Mouse (Mus musculus) kidney, postnatal 0 days (tissue): Measurements from ENCODE around the gene Fibcd1. TPM values are rescaled to one million over a fixed set of nuclear protein-coding genes. Genes with fewer than 3 reads are reported as not detected.
A peak's percentile ranks its signal among the peaks of the same experiment; 100 is the strongest.

ENCODE experiments used
- ATAC-seq: fragments of 200-750 bp; cut with Nextera tagmentation; replicated peaks from 2 replicates; pipeline ENCODE4 v1.8.0; 2017; ENCODE audit warnings: low read depth, moderate number of reproducible peaks, moderate TSS enrichment, moderate library complexity; ENCODE audit not compliant: low FRiP score
- DNase-seq: peaks from one replicate; pipeline ENCODE4 v3.0.0-alpha.2; 2016; ENCODE audit warnings: low spot score
- H3K27ac ChIP-seq: fragments of 300-500 bp; sonication (generic); 2 replicates; pipeline ENCODE4 v1.5.1; 2014; ENCODE audit warnings: mild to moderate bottlenecking
- H3K27me3 ChIP-seq: fragments of 300-500 bp; sonication (generic); 2 replicates; pipeline ENCODE4 v1.6.1; 2014; ENCODE audit warnings: low read length, mixed read lengths; ENCODE audit not compliant: insufficient read depth
- H3K36me3 ChIP-seq: fragments of 300-500 bp; sonication (generic); 2 replicates; pipeline ENCODE4 v1.6.1; 2014; ENCODE audit warnings: low read length, mixed read lengths; ENCODE audit not compliant: insufficient read depth
- H3K4me1 ChIP-seq: fragments of 300-500 bp; sonication (generic); replicated peaks from 2 replicates; pipeline ENCODE4 v1.6.1; 2014; ENCODE audit warnings: antibody characterized with exemption, low read length, mixed read lengths; ENCODE audit not compliant: insufficient read depth
- H3K4me2 ChIP-seq: fragments of 300-500 bp; sonication (generic); 2 replicates; pipeline ENCODE4 v1.6.1; 2014; ENCODE audit warnings: mild to moderate bottlenecking, low read length, moderate library complexity, mixed read lengths
- H3K4me3 ChIP-seq: fragments of 300-500 bp; sonication (generic); replicated peaks from 2 replicates; pipeline ENCODE4 v1.5.1; 2014; ENCODE audit warnings: low read depth, low read length
- H3K9ac ChIP-seq: fragments of 300-500 bp; sonication (generic); 2 replicates; pipeline ENCODE4 v1.6.1; 2014; ENCODE audit warnings: low read depth, low read length
- H3K9me3 ChIP-seq: fragments of 300-500 bp; sonication (generic); replicated peaks from 2 replicates; pipeline ENCODE4 v1.6.1; 2016; ENCODE audit warnings: low read length, inconsistent platforms, mixed read lengths
- CTCF ChIP-seq: IDR thresholded peaks from 2 replicates; pipeline ENCODE4 v1.5.1; 2016; ENCODE audit warnings: antibody characterized with exemption, low read depth, mild to moderate bottlenecking, moderate library complexity
- WGBS: fragments of 180-500 bp; shearing (Covaris S2); extraction: QIAGEN DNeasy Blood & Tissue Kit; methylation state at CpG from one replicate; pipeline ENCODE4 v1.1.7; 2014; 5-methylcytosine and 5-hydroxymethylcytosine counted together
- polyA plus RNA-seq: library from polyadenylated mRNA; unstranded; fragments of >200 nt; fragmentation: Nextera tagmentation; extraction: Ambion mirVana; gene quantifications from 2 replicates; pipeline ENCODE4 v1.2.1, GENCODE M21; 2015

Gene Fibcd1
- polyA plus RNA-seq, 1 experiment from 2014 or later = 0.75 TPM

DNA sequence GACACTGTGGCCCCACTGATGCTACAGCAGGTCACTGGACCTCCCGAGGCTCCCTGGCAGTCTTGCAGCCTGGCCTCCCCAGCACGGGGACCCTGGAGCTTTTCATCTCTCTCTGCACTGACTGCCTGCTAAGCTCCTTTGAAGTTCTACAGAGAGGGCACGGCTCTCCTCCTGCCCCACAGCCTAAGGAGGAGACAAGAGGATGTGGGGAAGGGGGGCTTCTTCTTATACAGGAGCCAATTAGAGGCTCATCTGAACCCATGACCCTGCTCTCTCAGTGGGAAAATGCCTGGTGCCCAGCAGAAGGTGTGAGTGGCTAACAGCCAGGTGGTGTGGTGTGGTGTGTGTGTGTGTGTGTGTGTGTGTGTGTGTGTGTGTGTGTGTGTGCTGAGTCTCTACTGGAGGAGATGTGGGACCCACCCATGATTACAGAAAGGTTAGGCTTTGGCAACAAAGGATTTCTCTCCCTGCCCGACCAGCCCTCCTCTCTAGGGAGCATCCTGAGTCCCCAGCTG, 17.4 kb downstream of the Fibcd1 start:
- Histone ChIP-seq H3K4me3 (no peak overlapping the region), H3K4me1 (0 out of 2 replicates have a peak, but pooled peaks cover 4% of the 10 kb centered on the region), H3K9ac (no peak overlapping the region), H3K27ac (no peak overlapping the region), H3K9me3 (no peaks in the 10 kb centered on the region), H3K27me3 (0 out of 2 replicates have a peak, but pooled peaks cover 2% of the 10 kb centered on the region), H3K4me2 (no peak overlapping the region), H3K36me3 (no peaks in the 10 kb centered on the region)
- DNase-seq = no peak
- 20% methylated on average over 4 of the region's 4 CpGs for WGBS
- TF ChIP-seq CTCF = no peak
- no peak for ATAC-seq

DNA sequence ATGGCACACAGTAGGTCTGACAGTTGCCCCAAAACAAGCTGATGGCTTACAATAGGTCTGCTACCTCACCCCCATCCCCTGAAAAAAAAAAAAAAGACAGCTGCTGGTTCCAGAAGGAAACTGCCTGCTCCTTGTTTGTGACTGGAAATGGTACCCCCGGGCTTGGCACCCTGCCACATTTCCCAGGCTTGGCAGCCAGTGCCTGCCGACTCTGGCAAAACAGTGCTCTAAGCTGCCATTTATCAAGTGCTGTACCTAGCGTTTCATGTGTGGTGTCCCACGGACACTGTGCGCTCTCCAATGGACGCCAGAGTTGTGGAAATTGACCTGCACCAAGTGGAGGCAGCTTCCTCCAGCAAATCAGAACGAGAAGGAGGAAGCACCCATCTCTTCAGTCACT, 17.9 kb downstream of the Fibcd1 start:
- Histone ChIP-seq H3K4me3 (no peak overlapping the region), H3K36me3 (no peaks in the 10 kb centered on the region), H3K4me2 (no peak overlapping the region), H3K9me3 (no peaks in the 10 kb centered on the region), H3K9ac (no peak overlapping the region), H3K27ac (no peak overlapping the region), H3K27me3 (0 out of 2 replicates have a peak, but pooled peaks cover 5% of the 10 kb centered on the region), H3K4me1 (peaks cover 4% of the 10 kb centered on the region; the same call in 1 of the 2 replicates)
- ATAC-seq (no peak), DNase-seq (no peak)
- WGBS = 30% methylated on average over 7 of the region's 7 CpGs
- no peak for TF ChIP-seq CTCF

DNA sequence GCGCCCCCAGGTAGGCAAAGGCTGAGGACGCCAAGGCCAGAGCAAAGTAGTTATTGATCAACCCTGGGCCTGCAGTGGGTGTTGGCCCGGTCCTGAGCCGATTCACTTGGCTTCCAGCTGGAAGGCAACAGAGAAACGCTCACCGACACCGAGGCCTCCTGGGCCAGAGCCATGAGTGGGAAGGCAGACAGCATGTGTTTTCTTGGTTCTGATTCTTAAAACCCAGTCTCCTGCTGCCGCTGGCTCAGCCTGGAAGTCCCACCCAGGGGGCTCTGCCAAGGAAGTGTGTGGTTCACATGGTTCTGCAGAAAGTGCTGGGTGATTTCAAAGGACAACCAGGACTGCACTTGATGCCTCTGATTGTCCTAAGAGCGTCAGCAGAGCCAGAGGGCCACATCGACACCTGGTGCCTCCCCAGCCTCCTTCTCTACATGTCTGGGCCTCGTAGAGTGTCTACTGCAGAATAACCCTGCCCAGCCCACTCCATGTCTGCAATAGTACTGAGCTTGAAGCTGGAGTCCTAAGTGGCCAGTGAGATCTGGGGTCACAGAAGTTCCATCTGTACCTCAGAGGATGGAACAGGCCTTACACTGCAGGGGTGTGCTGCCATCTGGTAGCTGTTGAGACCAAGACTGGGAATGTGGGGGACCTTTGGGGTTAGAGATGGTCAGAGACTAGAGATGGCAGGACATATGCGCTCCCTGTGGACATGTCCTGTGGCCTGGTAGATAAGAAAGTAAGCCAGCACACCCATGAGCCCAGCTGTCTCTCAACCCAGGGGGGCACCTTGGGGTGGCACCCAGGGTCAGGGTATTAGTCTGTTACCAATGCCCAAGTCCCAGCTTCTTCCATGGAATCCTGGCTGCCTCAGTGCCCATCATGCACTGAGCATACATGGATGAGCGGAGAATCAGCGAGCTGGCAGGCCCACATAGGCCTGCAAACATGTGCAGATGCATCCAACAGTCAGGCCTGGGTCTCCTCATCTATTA, 19.4 kb downstream of the Fibcd1 start:
- H3K9ac ChIP-seq = no peak overlapping the region
- H3K27ac ChIP-seq = no peak overlapping the region
- H3K27me3 ChIP-seq = 0 out of 2 replicates have a peak, but pooled peaks cover 5% of the 10 kb centered on the region
- ATAC-seq (no peak), DNase-seq (no peak)
- WGBS = 70% methylated on average over 14 of the region's 14 CpGs
- no peak for TF ChIP-seq CTCF
- no peak overlapping the region for H3K4me3 ChIP-seq
- no peak overlapping the region for H3K4me2 ChIP-seq
- no peaks in the 10 kb centered on the region for H3K36me3 ChIP-seq
- no peaks in the 10 kb centered on the region for H3K9me3 ChIP-seq
- H3K4me1 ChIP-seq = peaks cover 4% of the 10 kb centered on the region; the same call in 1 of the 2 replicates

DNA sequence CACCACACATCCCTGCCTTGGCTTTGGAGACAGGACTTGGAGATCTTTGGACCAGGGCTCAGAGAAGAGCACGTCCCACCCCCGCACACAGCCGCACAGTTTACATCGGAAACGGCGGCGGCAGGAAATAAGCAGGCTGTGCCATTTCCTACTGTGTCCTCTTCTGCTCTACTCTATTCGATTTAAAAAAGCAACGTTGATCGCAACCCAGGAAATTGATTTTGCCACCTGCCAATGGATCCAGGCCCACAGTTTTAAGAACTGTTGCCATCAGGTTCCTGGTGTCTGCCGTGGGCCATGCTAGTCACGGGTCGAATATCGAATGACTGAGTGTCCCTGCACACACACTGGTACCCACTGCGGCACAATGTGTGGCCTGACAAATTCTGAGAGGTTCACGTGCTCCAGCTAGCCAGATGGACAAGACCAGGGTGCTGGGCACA, 20.3 kb downstream of the Fibcd1 start:
- Histone ChIP-seq H3K4me1 (peaks cover 4% of the 10 kb centered on the region; the same call in 1 of the 2 replicates), H3K4me3 (no peak overlapping the region), H3K36me3 (no peaks in the 10 kb centered on the region), H3K27me3 (0 out of 2 replicates have a peak, but pooled peaks cover 5% of the 10 kb centered on the region), H3K27ac (no peak overlapping the region), H3K9me3 (no peaks in the 10 kb centered on the region), H3K4me2 (no peak overlapping the region), H3K9ac (no peak overlapping the region)
- 64% methylated on average over 16 of the region's 16 CpGs for WGBS
- TF ChIP-seq CTCF = no peak
- ATAC-seq (no peak), DNase-seq (no peak)

DNA sequence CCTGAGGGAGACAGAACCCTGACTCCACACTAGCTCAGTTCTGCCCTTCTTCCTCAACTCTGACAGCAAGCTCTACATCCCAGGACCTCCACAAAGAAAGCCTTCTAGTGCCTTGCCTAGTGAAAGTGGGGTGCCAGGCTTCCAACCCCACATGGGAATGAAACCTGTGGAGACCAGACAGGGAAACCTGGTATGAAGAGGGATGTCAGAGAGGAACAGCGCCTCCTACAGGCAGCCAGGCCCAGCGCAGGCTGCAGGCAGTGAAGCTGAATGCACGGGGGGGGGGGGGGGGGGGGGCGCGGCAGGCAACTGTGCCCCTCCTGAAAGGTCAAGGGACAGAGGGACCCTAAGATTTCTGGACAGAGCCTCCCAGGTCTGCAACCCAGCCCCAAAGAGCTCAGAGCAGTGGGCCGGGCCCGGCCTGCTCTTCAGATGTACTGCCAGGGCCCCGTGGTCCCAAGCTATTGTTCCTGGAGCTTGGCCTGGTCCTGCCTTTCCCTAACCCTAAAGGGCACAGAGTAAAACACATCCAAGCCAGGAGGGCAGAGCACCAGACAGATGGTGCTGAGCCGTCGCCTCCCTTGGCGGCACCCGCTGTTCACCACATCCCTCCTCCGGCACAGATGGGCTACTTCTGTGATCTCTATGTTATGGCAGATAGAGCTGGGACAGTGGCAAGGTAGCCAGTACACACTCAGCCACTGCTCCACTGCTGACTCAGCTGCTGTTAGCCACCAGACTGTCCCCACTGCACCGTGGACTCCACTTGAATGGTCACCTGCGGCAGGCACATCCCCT, 21.7 kb downstream of the Fibcd1 start:
- ATAC-seq (no peak), DNase-seq (no peak)
- Histone ChIP-seq H3K27me3 (0 out of 2 replicates have a peak, but pooled peaks cover 5% of the 10 kb centered on the region), H3K9ac (no peak overlapping the region), H3K36me3 (no peaks in the 10 kb centered on the region), H3K4me1 (peaks cover 4% of the 10 kb centered on the region; the same call in 1 of the 2 replicates), H3K27ac (no peak overlapping the region), H3K9me3 (no peaks in the 10 kb centered on the region), H3K4me2 (no peak overlapping the region), H3K4me3 (no peak overlapping the region)
- peak; percentile 59 for TF ChIP-seq CTCF
- 77% methylated on average over 12 of the region's 15 CpGs for WGBS
